Mouse (Mus musculus): Measurements from ENCODE around the gene Insl3. TPM values are rescaled to one million over a fixed set of nuclear protein-coding genes. Genes with fewer than 3 reads are reported as not detected.
A peak's percentile ranks its signal among the peaks of the same experiment; 100 is the strongest.
"Not testable (repeated sequence)": the region's sequence is repeated elsewhere in the genome, so short reads cannot be mapped to it uniquely, and the experiment has no call there.

Insl3 gene
- total RNA-seq, 2 experiments from 2014 or later: 1.2 to 2.0 TPM

GRCm38 (mm10) chr8:71675456-71676019 is 13.5 kb upstream of the Insl3 start:
- DNase-seq (ENCODE audit: extremely low spot score in 1 of 2, low spot score in 2 of 2): no peak
- intact Hi-C loops (cut with DNase I): no loop called here

GRCm38 (mm10) chr8:71676020-71676741 is 12.8 kb upstream of the Insl3 start, which contains the start of gene Jak3:
Gene Jak3 (plus strand): TSS chr8:71676296.
- intact Hi-C loops (cut with DNase I): no loop called here
- peak in 1 of 2 experiments; percentile 74 for DNase-seq (ENCODE audit: extremely low spot score in 1 of 2, low spot score in 2 of 2)

- DNase-seq (ENCODE audit: extremely low spot score in 1 of 2, low spot score in 2 of 2): no peak
Measured at GRCm38 (mm10) chr8:71676803-71677202, 12.2 kb upstream of the Insl3 start.

GRCm38 (mm10) chr8:71677555-71677954 is 11.5 kb upstream of the Insl3 start:
- DNase-seq (ENCODE audit: extremely low spot score in 1 of 2, low spot score in 2 of 2): peak in 1 of 2 experiments; percentile 80
- intact Hi-C loops (cut with DNase I): no loop called here

More at GRCm38 (mm10) chr8:71676803-71677202, 12.2 kb upstream of the Insl3 start:
- intact Hi-C loops (cut with DNase I): no loop called here

GRCm38 (mm10) chr8:71678216-71678615 is 10.8 kb upstream of the Insl3 start:
- DNase-seq (ENCODE audit: extremely low spot score in 1 of 2, low spot score in 2 of 2): no peak
- intact Hi-C loops (cut with DNase I): no loop called here

- intact Hi-C loops (cut with DNase I): no loop called here
- DNase-seq (ENCODE audit: extremely low spot score in 1 of 2, low spot score in 2 of 2): no peak
Measured at GRCm38 (mm10) chr8:71679116-71679515, 9.9 kb upstream of the Insl3 start.

- DNase-seq (ENCODE audit: extremely low spot score in 1 of 2, low spot score in 2 of 2): peak in 1 of 2 experiments; percentile 43
Measured at GRCm38 (mm10) chr8:71679550-71680168, 9.4 kb upstream of the Insl3 start.

GRCm38 (mm10) chr8:71680471-71680870 is 8.5 kb upstream of the Insl3 start:
- DNase-seq (ENCODE audit: extremely low spot score in 1 of 2, low spot score in 2 of 2): no peak

More at GRCm38 (mm10) chr8:71679550-71680168, 9.4 kb upstream of the Insl3 start:
- intact Hi-C loops (cut with DNase I): no loop called here

GRCm38 (mm10) chr8:71681369-71681915 is 7.6 kb upstream of the Insl3 start:
- intact Hi-C loops (cut with DNase I): no loop called here
- peak in 1 of 2 experiments; percentile 53 for DNase-seq (ENCODE audit: extremely low spot score in 1 of 2, low spot score in 2 of 2)

More at GRCm38 (mm10) chr8:71680471-71680870, 8.5 kb upstream of the Insl3 start:
- intact Hi-C loops (cut with DNase I): no loop called here

- intact Hi-C loops (cut with DNase I): no loop called here
- no peak for DNase-seq (ENCODE audit: extremely low spot score in 1 of 2, low spot score in 2 of 2)
Measured at GRCm38 (mm10) chr8:71682832-71683231, 6.2 kb upstream of the Insl3 start.

GRCm38 (mm10) chr8:71684701-71685100 is 4.3 kb upstream of the Insl3 start:
- intact Hi-C loops (cut with DNase I): no loop called here
- DNase-seq (ENCODE audit: extremely low spot score in 1 of 2, low spot score in 2 of 2): no peak

- DNase-seq (ENCODE audit: extremely low spot score in 1 of 2, low spot score in 2 of 2): no peak
- intact Hi-C loops (cut with DNase I): no loop called here
Measured at GRCm38 (mm10) chr8:71685573-71685972, 3.4 kb upstream of the Insl3 start.

GRCm38 (mm10) chr8:71686143-71686734 is 2.8 kb upstream of the Insl3 start:
- intact Hi-C loops (cut with DNase I): no loop called here
- peak in 1 of 2 experiments; percentile 52 for DNase-seq (ENCODE audit: extremely low spot score in 1 of 2, low spot score in 2 of 2)

GRCm38 (mm10) chr8:71687616-71688015 is 1.4 kb upstream of the Insl3 start:
- intact Hi-C loops (cut with DNase I): no loop called here
- DNase-seq (ENCODE audit: extremely low spot score in 1 of 2, low spot score in 2 of 2): no peak

GRCm38 (mm10) chr8:71692509-71692908 is 3.5 kb downstream of the Insl3 start:
- intact Hi-C loops (cut with DNase I): no loop called here
- DNase-seq (ENCODE audit: extremely low spot score in 1 of 2, low spot score in 2 of 2): no peak

- no peak for DNase-seq (ENCODE audit: extremely low spot score in 1 of 2, low spot score in 2 of 2)
- intact Hi-C loops (cut with DNase I): no loop called here
Measured at GRCm38 (mm10) chr8:71693166-71694041, 4.4 kb downstream of the Insl3 start.

GRCm38 (mm10) chr8:71695456-71695855 is 6.4 kb downstream of the Insl3 start:
- DNase-seq (ENCODE audit: extremely low spot score in 1 of 2, low spot score in 2 of 2); intact Hi-C loops (cut with DNase I): not testable (repeated sequence)
